Mouse (Mus musculus): ENCODE results near the gene Spocd1.

- TF ChIP-seq MAX (IDR thresholded peaks at IDR 0.05; ENCODE audit: low read length) (no peak), POLR2AphosphoS2 (IDR thresholded peaks at IDR 0.05; ENCODE audit: low read length) (no peak), EP300 (IDR thresholded peaks at IDR 0.05; ENCODE audit: low read depth in 1 of 2, low read length in 2 of 2) (no peak), MAZ (IDR thresholded peaks at IDR 0.05; ENCODE audit: low read depth, low read length) (no peak), KAT2A (conservative IDR thresholded peaks at IDR 0.05; ENCODE audit: low read depth, low read length) (no peak), CTCF (IDR thresholded peaks at IDR 0.05 in 2 of 3, conservative IDR thresholded peaks at IDR 0.05 in 1 of 3; ENCODE audit: control insufficient read depth in 1 of 3, insufficient read depth in 1 of 3, low read depth in 2 of 3, low read length in 3 of 3, poor library complexity in 1 of 3, severe bottlenecking in 1 of 3) (no peak), NRF1 (IDR thresholded peaks at IDR 0.05; ENCODE audit: insufficient read depth, low read depth, low read length, poor library complexity, severe bottlenecking) (no peak), POLR2A (IDR thresholded peaks at IDR 0.05; ENCODE audit: control insufficient read depth in 1 of 2, insufficient read depth in 1 of 2, low read depth in 1 of 2, low read length in 2 of 2, poor library complexity in 1 of 2) (no peak), ZNF384 (IDR thresholded peaks at IDR 0.05; ENCODE audit: low read depth, low read length) (no peak), ELF1 (IDR thresholded peaks at IDR 0.05; ENCODE audit: low read depth, low read length) (no peak), NELFE (IDR thresholded peaks at IDR 0.05; ENCODE audit: low read depth, low read length) (no peak), UBTF (IDR thresholded peaks at IDR 0.05; ENCODE audit: borderline replicate concordance, insufficient read depth, low read depth, low read length) (no peak), CHD2 (IDR thresholded peaks at IDR 0.05; ENCODE audit: low read length) (no peak), SIN3A (IDR thresholded peaks at IDR 0.05; ENCODE audit: low read length) (no peak)
These were observed 34.2 kb upstream of the Spocd1 start for GRCm38 (mm10) chr4:129894861-129895260.
